ENCODE assay signal across 9 mouse cellular contexts in genomic region chr6:54597208-54597607, GRCm38 (mm10). TPM values are rescaled to one million over a fixed set of nuclear protein-coding genes. Genes with fewer than 3 reads are reported as not detected.
A peak's percentile ranks its signal among the peaks of the same experiment; 100 is the strongest.
DNase-seq lines count a peak whose midpoint lies in the region; ATAC-seq lines count a peak whose summit lies in the region.
"Had no signal": no experiment of that assay in that cellular context is flagged by ENCODE, and none has a peak within 500 bp of the region (broad histone marks: within the 10 kb centered on the region; RNA-seq: fewer than 3 reads in every experiment).

Fkbp14 (minus strand) TSS chr6:54597308.

- no peak within 1 kb of the TSS for H3K27ac ChIP-seq in kidney, embryonic 14.5 days (ENCODE audit: low read depth, low read length)
- H3K27ac ChIP-seq in embryonic facial prominence, embryonic 10.5 days (replicated peaks) = no peak within 1 kb of the TSS
- H3K27ac ChIP-seq in hindbrain, embryonic 13.5 days = no peak within 1 kb of the TSS
- H3K27ac ChIP-seq in midbrain, embryonic 14.5 days (replicated peaks; ENCODE audit: low read depth, low read length) = no peak within 1 kb of the TSS

- H3K9ac ChIP-seq in kidney, embryonic 14.5 days (ENCODE audit: low read depth, low read length) = no peak within 1 kb of the TSS; the same call in 1 of the 2 replicates
- H3K9ac ChIP-seq in hindbrain, embryonic 13.5 days = 0 out of 2 replicates have a peak within 1 kb of the TSS, but pooled peaks have one; percentile 93
- H3K9ac ChIP-seq in midbrain, embryonic 14.5 days (replicated peaks; ENCODE audit: low read length) = no peak within 1 kb of the TSS; the same call in 1 of the 2 replicates

- no peak for ATAC-seq in kidney, embryonic 14.5 days (ENCODE audit: low FRiP score, low TSS enrichment)
- no peak for ATAC-seq in hindbrain, embryonic 13.5 days (ENCODE audit: low FRiP score)
- no peak for ATAC-seq in midbrain, embryonic 14.5 days (ENCODE audit: low FRiP score, low TSS enrichment)
- ATAC-seq in cerebellum, adult (ENCODE audit: insufficient number of reproducible peaks, low FRiP score, low TSS enrichment) = no peak

- H3K4me2 ChIP-seq in kidney, embryonic 14.5 days (replicated peaks; ENCODE audit: low read depth, low read length) = peak within 1 kb of the TSS; percentile 62
- peak within 1 kb of the TSS; percentile 81 for H3K4me2 ChIP-seq in hindbrain, embryonic 13.5 days
- peak within 1 kb of the TSS; percentile 77 for H3K4me2 ChIP-seq in midbrain, embryonic 14.5 days (ENCODE audit: low read length)

- DNase-seq in kidney, adult 9 months = no peak
- no peak for DNase-seq in embryonic facial prominence, embryonic 10.5 days (ENCODE audit: low spot score)
- no peak for DNase-seq in midbrain, embryonic 14.5 days
- DNase-seq in spleen, adult 18-20 months = no peak
- DNase-seq in cerebellum, adult 9-11 months = no peak

- WGBS in kidney, embryonic 14.5 days = 78% methylated on average over 4 of the region's 4 CpGs
- 77% methylated on average over 4 of the region's 4 CpGs for WGBS in embryonic facial prominence, embryonic 10.5 days
- 66% methylated on average over 4 of the region's 4 CpGs for WGBS in hindbrain, embryonic 13.5 days
- 80% methylated on average over 4 of the region's 4 CpGs for WGBS in midbrain, embryonic 14.5 days

- peaks cover 15% of the 10 kb centered on the region; the same call in 1 of the 2 replicates for H3K4me1 ChIP-seq in kidney, embryonic 14.5 days (ENCODE audit: control insufficient read depth, insufficient read depth, low read length)
- H3K4me1 ChIP-seq in embryonic facial prominence, embryonic 10.5 days = peaks cover 24% of the 10 kb centered on the region
- peaks cover 42% of the 10 kb centered on the region for H3K4me1 ChIP-seq in hindbrain, embryonic 13.5 days (replicated peaks)
- H3K4me1 ChIP-seq in midbrain, embryonic 14.5 days (ENCODE audit: control insufficient read depth, insufficient read depth, low read length) = peaks cover 15% of the 10 kb centered on the region

- H3K27me3 ChIP-seq in kidney, embryonic 14.5 days (ENCODE audit: control insufficient read depth, insufficient read depth, low read length) = no peaks in the 10 kb centered on the region
- no peaks in the 10 kb centered on the region for H3K27me3 ChIP-seq in embryonic facial prominence, embryonic 10.5 days (replicated peaks; ENCODE audit: low read depth, poor library complexity, severe bottlenecking)
- no peaks in the 10 kb centered on the region for H3K27me3 ChIP-seq in hindbrain, embryonic 13.5 days
- no peaks in the 10 kb centered on the region for H3K27me3 ChIP-seq in midbrain, embryonic 14.5 days (ENCODE audit: control insufficient read depth, insufficient read depth, low read length)

- H3K36me3 ChIP-seq in kidney, embryonic 14.5 days (ENCODE audit: control insufficient read depth, insufficient read depth, low read length) = no peaks in the 10 kb centered on the region
- no peaks in the 10 kb centered on the region for H3K36me3 ChIP-seq in embryonic facial prominence, embryonic 10.5 days (replicated peaks)
- no peaks in the 10 kb centered on the region for H3K36me3 ChIP-seq in hindbrain, embryonic 13.5 days
- no peaks in the 10 kb centered on the region for H3K36me3 ChIP-seq in midbrain, embryonic 14.5 days (ENCODE audit: control insufficient read depth, insufficient read depth, low read length)

- no peaks in the 10 kb centered on the region for H3K9me3 ChIP-seq in kidney, embryonic 14.5 days (ENCODE audit: control insufficient read depth, low read length)
- H3K9me3 ChIP-seq in embryonic facial prominence, embryonic 10.5 days = no peaks in the 10 kb centered on the region
- no peaks in the 10 kb centered on the region for H3K9me3 ChIP-seq in hindbrain, embryonic 13.5 days
- H3K9me3 ChIP-seq in midbrain, embryonic 14.5 days (ENCODE audit: control insufficient read depth, low read length) = no peaks in the 10 kb centered on the region
- H3K9me3 ChIP-seq: G1E had no signal

- H3K4me3 ChIP-seq in kidney, embryonic 14.5 days (ENCODE audit: low read length) = peak within 1 kb of the TSS; percentile 77; the same call in 1 of the 2 replicates
- peak within 1 kb of the TSS; percentile 90 for H3K4me3 ChIP-seq in embryonic facial prominence, embryonic 10.5 days
- H3K4me3 ChIP-seq in hindbrain, embryonic 13.5 days = peak within 1 kb of the TSS; percentile 94
- peak within 1 kb of the TSS; percentile 97 for H3K4me3 ChIP-seq in midbrain, embryonic 14.5 days (replicated peaks; ENCODE audit: low read depth, low read length)

RNA-seq across cellular contexts. Expression of gene Fkbp14, which starts in this region (rescaled TPM):
- polyA plus RNA-seq in kidney, embryonic 14.5 days (2014; fragmentation: Nextera tagmentation; extraction: Ambion mirVana) = 18.4 and 25.8 TPM in 2 replicates
- polyA plus RNA-seq in embryonic facial prominence, embryonic 10.5 days (2016; fragmentation: Nextera tagmentation; extraction: Ambion mirVana) = 11.1 and 11.2 TPM in 2 replicates
- 10.6 and 11.9 TPM in 2 replicates for polyA plus RNA-seq in hindbrain, embryonic 13.5 days (2015; fragmentation: Nextera tagmentation; extraction: Ambion mirVana)
- polyA plus RNA-seq in midbrain, embryonic 14.5 days (2014; fragmentation: Nextera tagmentation; extraction: Ambion mirVana) = 4.3 and 8.1 TPM in 2 replicates
